Mouse (Mus musculus): ENCODE data around the gene S100a16. TPM values are rescaled to one million over a fixed set of nuclear protein-coding genes. Genes with fewer than 3 reads are reported as not detected.

S100a16 gene
- polyA plus RNA-seq, 1 experiment: 10.9 TPM

DNA sequence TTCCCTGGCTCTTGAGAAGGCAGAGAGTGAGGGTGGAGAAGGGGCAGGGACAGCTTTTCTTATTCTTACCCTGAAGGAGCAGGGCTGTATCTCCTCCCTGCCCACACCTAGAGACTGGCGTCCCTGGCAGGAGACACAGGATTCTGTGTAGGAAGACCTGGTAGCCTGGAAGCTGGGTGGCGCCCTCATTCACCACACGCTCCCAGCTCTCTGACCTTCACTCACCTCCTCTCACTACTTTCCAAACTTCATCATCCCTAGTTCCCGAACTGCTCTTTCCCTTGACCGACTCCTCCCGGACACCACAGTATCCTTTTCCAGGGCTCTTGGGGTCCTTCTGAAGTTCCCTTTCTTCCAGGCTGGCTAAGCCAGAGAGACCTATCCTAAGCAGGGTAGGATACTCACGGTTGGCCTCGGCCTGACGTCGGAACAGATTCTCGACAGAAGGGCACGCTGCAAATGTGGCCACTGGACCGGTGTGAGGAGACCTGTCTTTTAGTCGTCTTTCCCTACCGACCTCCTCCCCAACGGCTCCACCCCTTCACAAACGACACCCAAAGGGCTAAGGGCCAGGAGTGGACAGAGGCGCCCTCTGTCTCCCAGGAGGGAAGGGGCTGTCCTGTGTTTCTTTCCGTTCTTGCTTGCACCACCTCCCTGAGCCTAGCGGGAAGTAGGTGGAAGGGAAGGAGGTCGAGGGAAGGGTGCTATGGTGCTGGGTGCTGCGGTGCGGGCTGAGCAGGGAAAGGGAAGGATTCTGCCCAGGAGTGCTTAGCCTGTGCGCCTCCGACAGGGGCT is 23.1 kb upstream of the S100a16 start, which contains the start of the genes S100a1 and S100a13:
Gene S100a1, minus strand, starts transcription at position 597 of the 795 bp plus-strand sequence.
Gene S100a13, plus strand, starts transcription at position 640 of the 795 bp plus-strand sequence.
- 6% methylated on average over 25 of the region's 25 CpGs for WGBS
- TF ChIP-seq POLR2A (IDR thresholded peaks at IDR 0.05; ENCODE audit: borderline replicate concordance, control insufficient read depth, low read depth, low read length) (peak; percentile 40; the same call in 1 of the 2 replicates), CTCF (IDR thresholded peaks at IDR 0.05; ENCODE audit: control insufficient read depth, insufficient read depth, low read length) (peak; percentile 12; the same call in 1 of the 2 replicates)
- H3K4me1 ChIP-seq (ENCODE audit: control insufficient read depth, insufficient read depth, low read length): peaks cover 3% of the 10 kb centered on the region; the same call in 1 of the 2 replicates
- peak within 1 kb of the TSS; percentile 15; the same call in 1 of the 2 replicates for H3K27ac ChIP-seq (ENCODE audit: control insufficient read depth, insufficient read depth, low read depth, low read length, poor library complexity)
- H3K4me3 ChIP-seq (replicated peaks; ENCODE audit: control insufficient read depth, low read depth, low read length): peak within 1 kb of the TSS; percentile 74

DNA sequence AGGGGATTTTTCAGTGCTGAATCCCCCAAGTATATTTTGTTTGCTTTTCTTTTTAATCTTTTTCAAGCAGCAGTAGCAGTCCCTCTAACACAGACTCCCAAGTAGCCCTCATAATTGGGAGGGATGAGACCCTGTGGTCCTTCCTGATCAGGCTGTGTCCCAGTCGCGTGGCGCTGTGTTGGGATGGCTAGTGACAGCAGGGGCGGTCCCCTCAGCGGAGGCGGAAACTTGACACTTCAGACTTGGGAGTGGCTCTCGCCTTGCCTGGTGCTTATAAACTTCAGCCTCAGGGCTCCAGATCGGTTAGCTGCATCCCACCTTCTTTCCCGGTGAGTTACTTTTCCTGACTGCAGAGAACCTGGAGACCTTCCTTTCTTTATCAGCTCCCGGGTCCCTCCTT is 22.4 kb upstream of the S100a16 start:
- H3K4me1 ChIP-seq (ENCODE audit: control insufficient read depth, insufficient read depth, low read length): peaks cover 3% of the 10 kb centered on the region; the same call in 1 of the 2 replicates
- 2% methylated on average over 10 of the region's 10 CpGs for WGBS
- TF ChIP-seq CTCF (IDR thresholded peaks at IDR 0.05; ENCODE audit: control insufficient read depth, insufficient read depth, low read length): no peak
- TF ChIP-seq POLR2A (IDR thresholded peaks at IDR 0.05; ENCODE audit: borderline replicate concordance, control insufficient read depth, low read depth, low read length): peak; percentile 69; the same call in 1 of the 2 replicates
- peak overlapping the region; percentile 74 for H3K4me3 ChIP-seq (replicated peaks; ENCODE audit: control insufficient read depth, low read depth, low read length)
- H3K27ac ChIP-seq (ENCODE audit: control insufficient read depth, insufficient read depth, low read depth, low read length, poor library complexity): no peak overlapping the region

DNA sequence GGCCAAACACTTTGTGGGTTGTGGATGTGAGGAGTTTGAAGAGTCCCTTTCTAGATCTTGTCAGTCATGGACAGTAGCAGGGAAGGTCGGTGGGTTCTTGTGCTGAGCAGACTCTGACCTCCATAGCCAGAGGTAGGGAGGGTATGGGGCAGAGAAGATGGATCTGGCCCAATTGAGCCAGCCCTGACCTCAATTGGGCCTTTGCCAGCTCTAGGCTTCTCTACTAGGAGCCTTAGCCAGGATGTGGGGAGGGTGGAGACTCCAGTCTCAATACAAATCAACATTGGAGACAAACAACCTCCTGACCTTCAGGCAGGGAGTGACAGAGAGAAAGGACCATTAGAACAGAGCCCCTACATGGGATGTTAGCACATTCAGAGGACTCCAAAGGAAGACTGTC is 21.8 kb upstream of the S100a16 start:
- H3K4me3 ChIP-seq (replicated peaks; ENCODE audit: control insufficient read depth, low read depth, low read length): peak overlapping the region; percentile 74
- H3K4me1 ChIP-seq (ENCODE audit: control insufficient read depth, insufficient read depth, low read length): peaks cover 3% of the 10 kb centered on the region; the same call in 1 of the 2 replicates
- TF ChIP-seq POLR2A (IDR thresholded peaks at IDR 0.05; ENCODE audit: borderline replicate concordance, control insufficient read depth, low read depth, low read length) (no peak), CTCF (IDR thresholded peaks at IDR 0.05; ENCODE audit: control insufficient read depth, insufficient read depth, low read length) (no peak)
- 4% methylated on average over 1 of the region's 1 CpGs for WGBS
- no peak overlapping the region for H3K27ac ChIP-seq (ENCODE audit: control insufficient read depth, insufficient read depth, low read depth, low read length, poor library complexity)

DNA sequence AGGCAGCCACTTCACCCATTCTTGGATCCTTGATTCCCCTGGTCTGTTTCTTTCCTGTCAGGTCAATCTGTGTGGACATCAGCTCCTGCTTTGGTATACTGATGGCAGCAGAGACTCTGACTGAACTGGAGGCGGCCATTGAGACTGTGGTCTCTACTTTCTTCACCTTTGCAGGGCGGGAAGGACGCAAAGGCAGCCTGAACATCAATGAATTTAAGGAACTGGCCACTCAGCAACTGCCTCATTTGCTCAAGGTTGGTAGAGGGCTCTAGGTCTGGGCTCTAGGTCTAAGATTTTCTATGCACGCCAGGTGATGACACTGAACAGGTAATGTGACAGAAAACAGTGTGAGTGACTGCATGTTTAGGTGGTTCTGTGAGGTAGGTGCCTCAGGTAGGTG is 21.3 kb upstream of the S100a16 start:
- TF ChIP-seq POLR2A (IDR thresholded peaks at IDR 0.05; ENCODE audit: borderline replicate concordance, control insufficient read depth, low read depth, low read length): no peak
- no peak for TF ChIP-seq CTCF (IDR thresholded peaks at IDR 0.05; ENCODE audit: control insufficient read depth, insufficient read depth, low read length)
- Histone ChIP-seq H3K4me1 (ENCODE audit: control insufficient read depth, insufficient read depth, low read length) (peaks cover 3% of the 10 kb centered on the region; the same call in 1 of the 2 replicates), H3K4me3 (replicated peaks; ENCODE audit: control insufficient read depth, low read depth, low read length) (peak overlapping the region; percentile 10), H3K27ac (ENCODE audit: control insufficient read depth, insufficient read depth, low read depth, low read length, poor library complexity) (no peak overlapping the region)
- WGBS: 77% methylated on average over 4 of the region's 4 CpGs

DNA sequence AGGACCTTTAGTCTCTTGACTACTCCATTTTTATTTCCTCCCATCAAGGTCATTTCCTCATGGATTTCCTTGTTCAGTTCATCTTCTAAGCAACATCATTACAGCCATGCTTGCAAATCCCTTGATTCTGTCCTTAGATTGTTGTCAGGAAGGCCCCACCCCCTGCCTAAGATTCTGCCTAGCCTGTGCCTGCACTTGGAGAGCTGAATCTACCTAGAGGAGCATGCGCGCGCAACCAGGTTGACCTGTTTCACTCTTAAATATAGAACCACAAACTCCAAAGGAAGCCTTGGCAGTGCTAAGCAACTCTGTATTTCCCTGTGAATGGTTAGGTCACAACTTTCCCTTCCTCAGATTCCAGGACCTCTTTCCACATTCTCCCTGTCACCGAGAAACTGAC is 19.3 kb upstream of the S100a16 start:
- WGBS: 83% methylated on average over 4 of the region's 4 CpGs
- no peak overlapping the region for H3K4me3 ChIP-seq (replicated peaks; ENCODE audit: control insufficient read depth, low read depth, low read length)
- H3K27ac ChIP-seq (ENCODE audit: control insufficient read depth, insufficient read depth, low read depth, low read length, poor library complexity): no peak overlapping the region
- TF ChIP-seq POLR2A (IDR thresholded peaks at IDR 0.05; ENCODE audit: borderline replicate concordance, control insufficient read depth, low read depth, low read length) (no peak), CTCF (IDR thresholded peaks at IDR 0.05; ENCODE audit: control insufficient read depth, insufficient read depth, low read length) (no peak)
- H3K4me1 ChIP-seq (ENCODE audit: control insufficient read depth, insufficient read depth, low read length): peaks cover 3% of the 10 kb centered on the region; the same call in 1 of the 2 replicates

DNA sequence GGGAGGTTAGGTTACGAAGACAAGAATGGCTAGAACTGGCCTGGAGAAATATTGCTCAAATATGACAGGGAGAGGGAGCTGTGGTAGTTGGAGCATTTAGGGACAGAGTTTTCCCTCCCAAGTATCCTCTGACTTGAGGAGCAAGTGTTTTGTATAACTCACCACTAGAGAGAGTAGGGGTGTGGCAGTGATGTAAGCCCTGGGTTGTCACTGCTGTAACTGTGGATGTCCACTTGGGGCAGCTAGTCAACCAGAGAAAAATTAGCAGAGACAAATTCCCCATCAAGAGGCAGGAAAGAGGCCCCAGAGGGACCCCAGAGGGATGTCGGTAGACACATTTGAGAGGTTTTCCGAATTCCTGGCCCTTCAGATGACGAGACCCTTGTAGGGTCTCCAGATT is 11.6 kb upstream of the S100a16 start:
- Histone ChIP-seq H3K4me3 (replicated peaks; ENCODE audit: control insufficient read depth, low read depth, low read length) (no peak overlapping the region), H3K4me1 (ENCODE audit: control insufficient read depth, insufficient read depth, low read length) (no peaks in the 10 kb centered on the region; the same call in 1 of the 2 replicates), H3K27ac (ENCODE audit: control insufficient read depth, insufficient read depth, low read depth, low read length, poor library complexity) (no peak overlapping the region)
- 66% methylated on average over 4 of the region's 4 CpGs for WGBS
- TF ChIP-seq CTCF (IDR thresholded peaks at IDR 0.05; ENCODE audit: control insufficient read depth, insufficient read depth, low read length) (peak; percentile 40; the same call in 1 of the 2 replicates), POLR2A (IDR thresholded peaks at IDR 0.05; ENCODE audit: borderline replicate concordance, control insufficient read depth, low read depth, low read length) (no peak)

DNA sequence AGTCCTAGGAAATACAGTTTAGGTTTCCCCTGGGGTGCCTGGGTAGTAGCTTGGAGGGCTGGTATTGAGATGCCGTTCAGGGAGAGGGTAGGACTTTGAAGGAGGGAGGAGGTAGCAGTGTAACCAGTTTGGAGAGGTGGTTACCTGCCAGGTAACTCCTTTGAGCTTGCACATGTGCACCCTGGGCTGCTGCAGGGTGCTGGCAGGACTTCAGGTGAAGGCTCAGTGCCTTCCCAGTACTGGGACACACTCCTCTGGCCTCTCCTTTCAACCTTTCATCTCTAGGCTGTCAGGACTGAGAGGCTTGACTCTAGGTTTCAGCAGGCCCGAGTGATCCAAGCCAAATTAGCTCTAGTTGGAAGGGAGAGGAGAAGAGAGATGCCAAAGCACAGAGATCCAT is 11.0 kb upstream of the S100a16 start:
- WGBS: 68% methylated on average over 2 of the region's 2 CpGs
- no peaks in the 10 kb centered on the region; the same call in 1 of the 2 replicates for H3K4me1 ChIP-seq (ENCODE audit: control insufficient read depth, insufficient read depth, low read length)
- H3K27ac ChIP-seq (ENCODE audit: control insufficient read depth, insufficient read depth, low read depth, low read length, poor library complexity): no peak overlapping the region
- TF ChIP-seq CTCF (IDR thresholded peaks at IDR 0.05; ENCODE audit: control insufficient read depth, insufficient read depth, low read length): no peak
- TF ChIP-seq POLR2A (IDR thresholded peaks at IDR 0.05; ENCODE audit: borderline replicate concordance, control insufficient read depth, low read depth, low read length): no peak
- no peak overlapping the region for H3K4me3 ChIP-seq (replicated peaks; ENCODE audit: control insufficient read depth, low read depth, low read length)

DNA sequence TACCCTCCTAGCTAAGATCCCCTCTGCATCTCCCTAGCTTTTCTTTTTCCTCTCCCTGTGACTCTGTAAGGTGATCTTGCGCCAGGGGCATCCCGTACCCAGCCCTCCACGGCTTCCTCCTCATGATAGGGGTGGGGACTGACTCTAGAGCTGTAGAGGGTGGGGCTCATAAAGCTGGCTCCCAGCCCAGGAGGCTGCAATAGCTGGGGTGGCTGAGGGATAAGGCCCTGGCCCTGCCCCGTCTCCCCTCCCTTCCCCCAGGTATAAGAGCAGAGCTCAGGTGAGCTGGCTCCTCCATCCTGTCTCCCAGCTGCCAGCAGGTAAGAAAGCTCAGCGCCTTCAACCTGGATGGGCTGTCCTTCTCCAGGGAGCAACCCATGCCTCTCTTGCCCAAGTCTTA is 10.5 kb upstream of the S100a16 start, which contains the start of gene S100a14:
Gene S100a14, plus strand, starts transcription at position 277 of the 400 bp plus-strand sequence.
- 36% methylated on average over 5 of the region's 5 CpGs for WGBS
- TF ChIP-seq POLR2A (IDR thresholded peaks at IDR 0.05; ENCODE audit: borderline replicate concordance, control insufficient read depth, low read depth, low read length) (no peak), CTCF (IDR thresholded peaks at IDR 0.05; ENCODE audit: control insufficient read depth, insufficient read depth, low read length) (no peak)
- H3K27ac ChIP-seq (ENCODE audit: control insufficient read depth, insufficient read depth, low read depth, low read length, poor library complexity): no peak within 1 kb of the TSS
- no peaks in the 10 kb centered on the region for H3K4me1 ChIP-seq (ENCODE audit: control insufficient read depth, insufficient read depth, low read length)
- no peak within 1 kb of the TSS for H3K4me3 ChIP-seq (replicated peaks; ENCODE audit: control insufficient read depth, low read depth, low read length)
